Mouse (Mus musculus) natural killer cell, adult 2 months (primary cell): ENCODE data around the gene Cd63.

Experiments used
- DNase-seq, 2 experiments: peaks; one replicate each; pipeline ENCODE4 v3.0.0; 2022; ENCODE audit warnings: low spot score in 2 of 2

Gene Cd63

DNA sequence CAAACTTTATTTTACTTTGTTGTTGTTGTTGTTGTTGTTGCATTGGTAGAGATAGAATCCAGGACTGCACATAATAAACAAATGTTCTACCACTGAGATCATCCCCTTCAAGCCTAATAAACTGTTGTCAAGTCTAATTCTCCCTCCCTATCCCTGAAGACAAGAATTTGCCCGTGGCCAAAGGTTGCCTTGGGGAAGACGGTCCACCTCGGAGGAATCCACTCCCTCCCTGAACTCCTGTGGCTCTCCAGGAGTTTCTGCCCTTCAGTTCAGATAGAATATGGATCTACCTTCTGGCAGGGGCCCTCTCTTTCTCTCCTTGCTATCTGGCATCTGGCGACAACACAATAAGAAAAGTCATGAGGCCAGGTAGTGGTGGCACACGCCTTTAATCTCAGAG, 4.0 kb downstream of the Cd63 start:
- no peak for DNase-seq

DNA sequence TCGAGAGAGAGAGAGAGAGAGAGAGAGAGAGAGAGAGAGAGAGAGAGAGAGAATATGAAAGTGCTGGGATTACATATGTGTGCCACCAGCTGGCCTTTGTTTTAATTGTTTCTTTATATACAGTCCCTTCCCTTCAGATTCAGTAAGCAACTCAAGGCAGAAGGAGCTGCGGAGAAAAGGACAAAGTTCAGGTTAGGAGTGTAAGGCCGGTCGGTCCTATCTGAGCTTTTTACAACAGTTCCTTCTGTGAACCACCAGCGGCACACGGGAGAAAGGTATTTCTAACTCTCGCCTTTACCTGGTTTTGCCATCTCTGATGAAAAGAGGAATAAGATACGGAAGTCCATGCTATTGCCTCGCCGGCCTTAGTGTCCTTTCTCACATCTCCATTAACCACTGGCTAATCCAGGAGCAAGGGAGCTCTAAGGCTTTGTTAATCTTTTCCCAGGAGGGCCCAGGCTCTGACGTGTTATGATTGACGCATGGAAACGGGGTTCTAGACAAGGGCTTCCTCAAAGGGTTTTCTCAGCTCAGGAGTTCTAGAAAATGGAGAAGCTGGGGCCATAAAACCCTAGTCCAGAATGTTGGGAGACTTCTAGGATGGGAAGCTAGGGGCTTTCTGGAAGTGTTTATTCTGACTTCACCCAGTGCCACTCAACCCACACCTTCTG, 8.1 kb downstream of the Cd63 start:
- DNase-seq, result no peak

DNA sequence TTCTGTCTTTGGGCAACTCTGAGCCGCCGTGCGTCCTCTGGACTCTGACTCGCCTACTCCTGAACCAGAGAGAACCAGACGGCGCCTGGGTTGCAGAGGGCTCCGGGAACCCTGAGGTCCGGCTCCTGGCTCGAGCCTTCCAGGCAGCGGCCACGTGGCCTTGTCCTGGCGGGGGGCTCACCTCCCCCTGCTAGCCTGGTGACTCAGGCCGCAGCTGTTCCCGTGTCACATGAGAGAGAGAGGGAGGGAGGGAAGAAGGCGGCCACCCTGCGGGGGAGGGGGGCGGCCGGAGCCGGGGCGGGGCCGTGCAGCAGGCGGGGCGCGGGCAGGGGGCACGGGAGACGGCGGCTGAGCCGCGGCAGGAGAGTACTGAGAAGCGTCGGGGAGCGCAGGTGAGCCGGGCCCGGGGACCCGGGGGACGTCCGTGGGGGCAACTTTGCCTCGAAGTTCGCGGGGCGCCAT, 8.8 kb downstream of the Cd63 start:
- DNase-seq, result no peak

DNA sequence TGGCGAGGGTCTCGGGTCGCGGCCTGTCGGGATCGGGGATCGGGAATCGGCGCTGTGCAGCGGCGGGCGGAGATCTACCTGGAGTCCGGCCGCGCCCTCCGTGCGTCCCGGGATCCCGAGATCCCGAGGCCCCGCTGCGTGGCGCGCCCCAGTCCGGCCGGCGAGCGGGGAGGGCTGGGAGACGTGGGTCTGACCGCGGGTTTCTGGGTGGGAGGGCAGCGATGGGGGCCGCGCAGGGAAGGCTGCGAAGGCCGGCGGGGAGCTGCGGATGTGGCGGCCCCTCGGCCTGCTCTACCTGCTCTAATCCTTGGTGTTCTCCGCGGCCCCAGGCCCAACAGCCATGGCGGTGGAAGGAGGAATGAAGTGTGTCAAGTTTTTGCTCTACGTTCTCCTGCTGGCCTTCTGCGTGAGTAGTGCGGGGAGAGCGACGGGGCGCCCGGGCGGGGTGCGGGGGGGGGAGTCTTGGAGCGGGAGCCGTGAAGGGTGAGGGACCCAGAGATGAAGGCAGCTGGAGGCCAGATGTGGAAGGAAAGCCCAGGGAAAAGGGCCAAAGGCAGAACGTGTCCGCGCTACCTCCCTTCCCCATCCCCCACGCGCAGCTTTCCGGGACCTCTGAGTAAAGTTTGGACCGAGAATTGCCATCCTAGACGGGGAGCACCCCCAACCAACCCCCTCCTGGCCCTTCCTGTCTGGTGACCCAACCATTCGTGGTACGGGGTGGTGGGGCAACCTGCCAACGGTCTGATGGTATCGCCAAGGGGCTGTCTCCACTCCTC, 9.5 kb downstream of the Cd63 start:
- no peak for DNase-seq

DNA sequence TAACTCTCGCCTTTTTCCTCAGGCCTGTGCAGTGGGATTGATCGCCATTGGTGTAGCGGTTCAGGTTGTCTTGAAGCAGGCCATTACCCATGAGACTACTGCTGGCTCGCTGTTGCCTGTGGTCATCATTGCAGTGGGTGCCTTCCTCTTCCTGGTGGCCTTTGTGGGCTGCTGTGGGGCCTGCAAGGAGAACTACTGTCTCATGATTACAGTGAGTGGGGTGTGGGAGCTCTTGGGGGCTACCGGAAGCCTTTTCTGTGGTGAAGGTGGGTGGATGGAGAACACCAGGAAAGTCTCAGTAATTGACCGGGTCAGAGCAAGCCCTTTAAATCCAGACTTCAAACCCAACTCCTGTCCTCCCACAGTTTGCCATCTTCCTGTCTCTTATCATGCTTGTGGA, 10.6 kb downstream of the Cd63 start:
- no peak for DNase-seq

DNA sequence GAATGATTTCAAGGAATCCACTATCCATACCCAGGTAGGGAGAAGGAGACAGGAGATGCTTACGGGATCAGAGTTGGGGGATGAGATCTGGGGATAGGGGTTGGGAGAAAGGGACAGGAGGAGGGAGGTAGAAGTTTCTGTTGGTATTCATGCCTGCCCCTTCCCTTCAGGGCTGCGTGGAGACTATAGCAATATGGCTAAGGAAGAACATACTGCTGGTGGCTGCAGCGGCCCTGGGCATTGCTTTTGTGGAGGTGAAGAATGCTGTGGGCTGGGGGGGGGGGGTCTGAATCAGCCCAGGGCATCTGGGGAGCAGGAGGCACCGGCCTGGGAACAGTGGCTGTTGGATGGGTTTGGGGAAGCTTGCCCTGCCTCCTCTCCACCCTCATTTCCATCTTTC, 11.5 kb downstream of the Cd63 start:
- no peak for DNase-seq

DNA sequence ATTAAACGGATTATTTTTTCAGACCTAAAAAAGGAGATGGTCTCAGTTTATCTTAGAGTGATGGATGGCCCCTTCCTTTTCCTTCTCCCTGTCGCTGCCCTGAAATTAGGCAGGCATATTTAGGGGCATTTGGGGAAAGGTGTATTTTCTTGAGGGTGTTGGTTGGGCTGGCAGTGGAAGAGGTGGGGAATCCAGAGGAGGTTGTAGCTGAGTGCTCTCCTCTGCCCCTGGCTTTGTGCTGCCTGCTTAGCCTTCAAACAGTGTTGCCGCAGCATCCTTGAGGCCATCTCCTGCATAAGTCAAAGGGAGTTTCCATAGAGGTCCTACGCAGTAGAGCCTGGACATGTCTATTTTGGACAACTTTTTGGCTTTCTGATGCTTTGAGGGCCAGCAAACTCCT, 12.0 kb downstream of the Cd63 start:
- DNase-seq, result no peak

DNA sequence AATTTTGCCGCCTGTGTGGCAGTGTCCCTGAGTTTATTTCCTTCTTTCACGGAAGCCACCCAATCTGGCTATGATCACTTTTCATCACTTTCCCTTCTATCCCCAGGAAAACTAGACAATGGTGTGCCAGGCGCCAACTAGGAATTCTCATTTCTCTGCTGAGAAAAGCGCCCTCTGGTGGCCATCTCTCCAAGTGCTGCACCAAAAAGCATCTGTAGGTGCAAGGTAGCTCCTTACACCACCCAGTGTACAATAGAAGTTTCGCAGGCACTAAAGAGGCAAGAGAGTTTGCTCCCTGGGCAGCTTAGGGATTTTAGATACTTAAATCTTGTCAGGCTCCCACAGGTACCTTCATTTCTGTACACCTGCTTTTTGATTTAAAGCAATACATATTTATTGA, 12.4 kb downstream of the Cd63 start:
- DNase-seq, result peak; percentile 67 to 78

DNA sequence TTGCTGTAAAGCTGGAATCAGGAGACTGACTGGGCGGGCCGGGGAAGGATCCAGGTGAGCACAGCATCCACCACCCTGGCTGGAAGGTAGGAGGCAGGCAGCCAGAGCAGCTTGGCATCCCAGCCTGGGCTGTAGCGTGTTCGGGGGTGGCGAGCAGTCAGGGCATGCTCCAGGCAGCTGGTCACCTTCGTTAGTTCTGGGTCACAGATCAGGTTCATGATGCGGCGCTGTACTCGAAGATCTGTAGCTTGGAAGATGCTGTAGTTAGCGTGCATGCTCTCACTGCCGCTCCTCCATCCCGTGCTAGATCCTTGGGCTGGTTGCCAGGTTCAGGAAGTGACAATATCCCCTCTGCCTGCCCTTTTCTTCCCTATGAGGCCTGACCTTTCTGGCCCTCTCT, 12.9 kb downstream of the Cd63 start:
- no peak for DNase-seq

DNA sequence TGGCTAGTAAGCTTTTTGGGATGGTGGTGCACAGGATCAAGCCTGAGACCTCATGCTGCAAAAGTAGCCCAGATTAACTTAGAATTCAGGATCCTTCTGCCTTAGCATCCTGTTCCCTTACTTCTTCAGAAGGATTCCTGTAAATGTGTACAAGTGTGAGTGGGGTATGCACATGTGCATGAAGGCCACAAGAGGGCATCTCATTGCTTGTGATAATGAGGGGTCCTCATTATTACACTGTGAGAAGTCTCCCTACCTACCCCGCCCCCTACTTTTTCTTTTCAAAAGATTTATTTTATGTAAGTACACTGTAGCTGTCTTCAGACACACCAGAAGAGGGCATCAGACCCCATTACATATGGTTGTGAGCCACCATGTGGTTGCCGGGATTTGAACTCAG, 14.8 kb downstream of the Cd63 start:
- DNase-seq, result no peak

DNA sequence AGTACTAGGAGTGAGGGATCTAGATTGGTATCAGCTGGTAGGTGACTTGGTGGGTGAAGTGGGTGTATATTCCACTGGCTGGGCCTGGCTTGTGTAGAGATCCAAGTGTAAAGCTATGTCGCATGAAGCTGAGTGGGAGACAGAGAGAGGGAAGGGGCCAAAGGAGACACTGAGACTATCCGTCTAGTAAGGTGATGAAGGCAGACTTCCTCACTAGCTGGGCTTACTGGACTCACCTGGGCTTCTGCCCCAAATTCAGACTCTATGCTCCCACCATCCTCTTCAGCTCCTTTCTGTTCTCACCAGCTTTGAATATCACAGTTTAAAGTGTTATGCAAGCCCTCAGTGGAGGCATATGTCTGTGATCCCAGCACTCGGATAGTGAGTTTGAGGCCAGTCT, 15.9 kb downstream of the Cd63 start:
- no peak for DNase-seq

DNA sequence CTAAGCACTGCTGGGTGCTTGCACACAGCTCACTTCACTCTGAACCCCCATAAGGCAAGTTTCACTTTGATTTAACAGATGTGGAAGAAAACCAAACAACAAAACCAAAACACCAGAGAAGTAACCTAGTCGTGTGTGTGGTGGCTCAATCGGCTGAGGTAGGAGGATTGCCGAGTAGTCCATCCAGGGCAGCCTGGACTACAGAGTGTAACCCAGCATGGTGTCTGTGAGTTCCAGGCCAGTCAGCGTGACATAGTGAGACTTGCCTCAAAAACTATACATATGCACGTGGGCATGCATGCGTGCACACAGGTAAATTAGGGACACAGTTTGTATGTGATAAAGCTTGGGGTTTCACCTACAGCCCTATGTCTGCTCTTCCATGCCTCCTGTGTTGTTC, 16.6 kb downstream of the Cd63 start:
- no peak for DNase-seq

DNA sequence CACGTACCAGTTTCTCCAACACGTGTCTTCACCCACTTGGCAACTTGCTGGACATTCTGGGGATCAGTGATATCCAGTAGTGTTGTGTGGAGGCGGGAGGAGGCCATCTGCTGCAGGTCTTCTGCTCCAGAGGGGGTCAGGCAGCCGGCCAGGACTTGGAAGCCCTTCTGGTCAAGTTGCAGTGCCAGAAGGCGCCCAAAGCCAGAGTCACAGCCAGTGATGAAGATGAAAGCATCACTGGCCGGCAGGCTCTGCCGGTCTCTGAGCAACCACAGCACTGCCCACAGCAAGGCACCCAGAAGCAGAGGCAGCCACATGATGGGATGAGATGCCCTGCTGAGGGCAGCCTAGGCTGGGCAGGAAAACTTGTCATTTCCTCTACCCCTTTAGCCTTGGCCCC, 17.5 kb downstream of the Cd63 start:
- DNase-seq, result no peak

DNA sequence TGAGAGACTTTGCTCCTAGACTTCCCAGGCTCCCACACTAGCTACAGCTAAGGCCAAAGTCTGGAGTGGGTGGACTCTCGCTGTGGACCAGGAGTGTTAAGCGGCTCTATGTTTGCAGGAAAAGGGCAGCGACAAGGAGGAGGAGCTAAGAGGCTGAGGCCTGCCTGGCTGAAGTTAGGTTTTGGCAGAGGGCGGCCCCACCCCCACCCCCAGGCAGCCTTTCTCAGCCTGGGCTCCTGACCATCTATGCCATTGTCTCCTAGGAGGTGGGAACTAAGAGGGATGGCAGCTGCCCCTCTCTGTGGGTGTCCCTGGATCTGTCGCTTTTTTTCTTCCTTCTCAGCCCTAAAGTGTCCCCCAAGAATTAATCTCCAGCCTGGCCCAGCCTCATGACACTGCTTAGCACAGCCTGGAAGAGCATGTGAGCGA, 18.4 kb downstream of the Cd63 start:
- no peak for DNase-seq

DNA sequence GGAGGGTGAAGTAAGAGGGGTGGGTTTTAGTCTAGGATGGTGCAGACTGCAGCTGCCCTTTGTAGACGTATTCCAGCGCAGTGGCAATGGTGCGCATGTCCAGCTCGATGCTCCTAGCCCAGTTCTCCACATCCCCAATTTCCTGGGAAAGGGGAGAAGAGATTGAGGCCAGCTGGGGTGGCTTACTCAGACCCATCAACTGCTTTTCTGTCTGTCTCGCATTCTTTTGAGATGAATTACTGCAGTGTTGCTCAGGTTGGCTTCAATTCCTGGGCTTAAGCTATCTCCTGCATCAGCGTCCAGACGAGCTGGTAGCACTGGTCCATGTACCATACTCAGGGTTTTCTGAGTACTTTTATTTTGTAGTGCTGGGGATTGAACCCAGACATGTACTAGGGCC, 19.2 kb downstream of the Cd63 start:
- DNase-seq, result no peak

DNA sequence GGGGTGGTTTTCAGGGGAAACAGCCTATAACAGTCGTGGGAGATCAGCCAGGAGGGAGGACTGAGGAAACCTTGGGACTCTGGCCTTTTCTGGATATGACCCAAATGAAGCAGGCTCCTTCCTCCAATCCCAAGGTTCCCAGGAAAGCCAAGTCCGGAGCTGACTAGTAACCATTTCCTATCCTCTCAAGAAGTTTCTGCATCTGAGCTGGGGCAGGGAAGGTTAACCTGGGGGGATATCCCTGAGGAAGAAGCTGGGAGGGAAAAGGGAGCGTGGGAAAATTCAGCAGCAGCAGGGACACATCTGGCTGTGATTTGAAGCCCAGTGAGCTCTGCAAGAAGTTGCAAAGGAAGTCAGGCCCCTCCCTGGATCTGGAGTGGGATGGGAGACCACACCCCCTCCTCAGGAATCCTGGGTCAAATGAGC, 20.0 kb downstream of the Cd63 start:
- no peak for DNase-seq

DNA sequence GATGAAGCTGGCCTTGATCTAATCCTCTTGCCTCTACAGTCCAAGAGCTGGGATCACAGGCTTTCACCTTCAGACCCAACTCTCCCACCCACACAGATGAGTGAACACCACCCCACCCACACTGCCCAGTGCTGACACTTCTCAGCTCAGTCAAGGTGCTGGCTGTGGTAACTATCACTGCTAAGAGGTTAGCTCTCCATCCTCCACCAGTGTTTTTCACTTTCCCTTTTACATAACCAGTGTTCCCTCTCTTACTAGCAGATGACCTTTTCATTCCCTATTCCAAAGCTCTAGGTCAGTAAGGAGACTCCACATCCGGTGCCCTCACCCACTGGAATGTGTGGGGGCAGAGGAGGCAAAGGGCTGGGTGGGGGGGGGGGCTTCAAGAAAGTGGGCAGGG, 20.5 kb downstream of the Cd63 start:
- DNase-seq, result no peak

DNA sequence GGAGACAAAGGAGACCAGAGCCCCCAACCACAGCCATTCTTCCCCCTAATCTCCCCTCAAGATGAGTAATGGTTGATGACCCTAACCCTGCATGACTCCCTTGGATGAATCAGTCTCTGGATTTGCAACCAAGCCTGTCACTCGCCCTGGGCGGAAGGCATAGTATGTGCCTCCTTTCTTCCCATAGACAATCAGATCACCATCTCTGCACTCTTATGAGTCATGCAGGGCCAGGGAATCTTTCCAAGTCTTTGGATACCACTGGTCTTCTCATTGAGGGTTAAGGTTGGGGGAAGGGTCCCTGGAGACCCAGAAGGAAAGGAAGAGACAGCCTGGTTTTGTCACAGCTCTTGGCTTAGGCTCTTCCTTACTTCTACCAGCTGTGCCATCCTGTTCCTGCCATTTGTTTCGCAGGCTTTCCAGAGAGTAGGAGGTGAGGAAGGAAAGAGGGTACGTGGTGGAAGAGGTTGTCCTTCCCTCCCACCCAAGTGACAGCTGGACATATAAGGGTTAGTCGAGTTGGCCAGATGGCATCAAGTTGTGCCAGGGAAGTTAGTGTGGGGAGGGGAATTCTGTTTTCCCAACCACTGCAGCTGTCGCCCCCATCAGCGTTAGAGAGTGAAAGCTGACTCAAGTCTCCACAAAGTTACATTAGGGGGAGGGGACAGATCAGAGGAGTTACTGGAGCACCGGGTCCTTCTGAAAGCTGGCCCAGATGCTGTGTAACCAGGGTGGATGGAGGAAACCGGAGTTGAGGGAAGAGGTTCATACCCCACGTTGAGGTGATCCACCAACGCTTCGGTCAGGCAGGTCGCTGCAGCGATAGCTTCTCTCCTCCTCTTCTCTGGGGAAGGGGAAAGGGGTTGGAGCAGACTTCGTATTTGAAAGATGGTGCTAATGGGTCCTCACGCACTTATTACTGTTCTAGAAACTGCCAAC, 21.4 kb downstream of the Cd63 start:
- DNase-seq, result no peak

DNA sequence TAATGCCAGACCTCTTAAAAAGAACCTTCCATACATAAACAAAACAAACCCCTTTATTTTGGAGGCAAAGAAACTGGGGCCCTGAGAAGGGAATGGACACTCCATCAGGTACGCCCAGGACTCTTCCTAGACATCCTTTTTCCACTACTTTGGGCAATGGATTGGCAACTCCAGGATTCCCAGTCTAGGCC, 21.9 kb downstream of the Cd63 start, which contains the start of gene Rdh5:
Gene Rdh5, minus strand, starts transcription at position 67 of the 191 bp plus-strand sequence.
- no peak for DNase-seq

DNA sequence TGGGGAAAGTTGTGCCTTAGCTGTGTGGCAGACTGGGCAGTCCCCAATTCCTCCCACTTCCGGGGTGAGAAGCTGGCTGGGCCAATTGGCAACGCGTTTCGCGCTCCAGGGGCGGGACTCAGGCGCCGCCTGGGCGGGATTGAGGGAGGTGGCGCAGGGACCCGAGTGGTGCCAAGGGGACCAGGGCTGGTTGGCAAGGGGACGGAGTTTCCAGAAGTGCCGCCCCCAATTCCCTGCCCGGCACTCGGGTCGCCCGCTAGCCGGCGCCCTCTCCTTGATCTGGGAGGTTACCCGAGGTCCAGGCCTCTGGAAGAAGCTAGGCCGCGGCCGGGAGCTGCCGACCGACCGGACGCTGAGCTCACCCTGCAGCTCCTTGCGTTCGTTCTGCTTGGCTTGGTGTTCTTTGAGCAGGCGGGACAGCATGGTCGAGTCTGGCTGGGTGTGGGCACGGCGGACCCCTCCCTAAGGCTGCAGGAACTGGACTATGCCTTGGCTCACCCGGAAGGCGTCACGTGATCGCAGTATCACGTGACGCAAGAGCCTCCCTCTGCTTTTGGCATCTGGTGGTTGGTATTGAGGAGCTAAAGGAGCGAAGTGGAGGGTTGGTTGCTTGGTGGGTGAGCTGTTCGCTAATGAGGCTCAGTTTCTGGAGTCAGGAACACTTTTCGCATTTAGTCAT, 22.4 kb downstream of the Cd63 start:
- peak; percentile 84 to 89 for DNase-seq

DNA sequence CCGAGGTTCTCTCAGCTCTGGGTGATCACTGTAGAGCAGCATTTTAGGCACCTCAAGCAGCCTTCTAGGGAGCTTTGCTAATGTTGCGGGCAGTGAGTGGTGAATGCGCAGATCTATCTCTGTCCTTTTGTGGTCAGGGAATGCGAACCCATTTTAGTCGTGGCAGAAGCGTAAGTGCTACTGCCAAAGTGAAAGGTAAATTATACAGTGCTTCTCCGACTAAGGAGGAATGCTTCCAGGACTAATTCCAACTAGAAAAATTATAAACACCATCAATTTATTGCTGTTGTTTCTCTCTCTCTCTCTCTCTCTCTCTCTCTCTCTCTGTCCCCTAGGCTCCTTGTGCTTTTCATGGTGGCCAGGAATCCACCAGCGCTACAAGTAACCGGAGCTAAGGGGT, 23.1 kb downstream of the Cd63 start, which contains the start of gene Bloc1s1:
Gene Bloc1s1, minus strand, starts transcription at position 101 of the 400 bp plus-strand sequence.
- no peak for DNase-seq

DNA sequence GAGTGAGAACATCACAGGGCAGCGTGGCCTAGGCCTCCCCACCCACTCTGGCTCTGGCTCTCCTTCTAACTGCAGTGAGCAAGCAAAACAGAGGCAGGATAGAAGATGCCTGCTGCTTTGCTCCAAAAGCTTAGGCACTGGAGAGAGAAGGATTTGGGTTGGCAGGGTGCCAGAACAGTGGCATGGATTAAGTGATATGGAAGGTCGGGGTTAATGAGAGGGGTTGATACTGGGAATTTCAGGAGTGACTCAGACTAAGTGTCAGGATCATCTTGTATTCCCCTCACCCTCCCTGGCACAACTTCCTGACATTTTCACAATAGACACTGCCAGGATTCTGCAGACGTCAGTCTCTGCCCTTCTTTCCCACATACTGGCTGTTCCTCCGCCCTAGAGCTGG, 27.6 kb downstream of the Cd63 start:
- no peak for DNase-seq
